Comparison of ENCODE assay signal across 37 mouse cellular contexts in genomic region chr1:107006316-107006715, GRCm38 (mm10). TPM values are rescaled to one million over a fixed set of nuclear protein-coding genes. Genes with fewer than 3 reads are reported as not detected.
"Had no signal": no experiment of that assay in that cellular context is flagged by ENCODE, and none has a peak within 500 bp of the region (broad histone marks: within the 10 kb centered on the region; RNA-seq: fewer than 3 reads in every experiment).

No protein-coding gene starts in this region.

- H3K4me3 ChIP-seq: left cerebral cortex, adult 2 months; limb, embryonic 10.5 days; limb, embryonic 12.5 days; limb, embryonic 13.5 days; limb, embryonic 15.5 days; liver, embryonic 12.5 days; liver, embryonic 13.5 days; liver, embryonic 15.5 days; lung, embryonic 15.5 days; megakaryocyte, embryonic 14.5 days; midbrain, embryonic 10.5 days; midbrain, embryonic 12.5 days; midbrain, embryonic 13.5 days; midbrain, embryonic 15.5 days; myocyte; neural tube, embryonic 12.5 days; neural tube, embryonic 13.5 days had no signal

- H3K9ac ChIP-seq: limb, embryonic 12.5 days; limb, embryonic 13.5 days; limb, embryonic 15.5 days; liver, embryonic 12.5 days; liver, embryonic 13.5 days; liver, embryonic 14.5 days; liver, embryonic 15.5 days; liver, postnatal 0 days; lung, embryonic 15.5 days; midbrain, embryonic 12.5 days; midbrain, embryonic 13.5 days; midbrain, embryonic 15.5 days; neural tube, embryonic 12.5 days; neural tube, embryonic 13.5 days had no signal

- H3K36me3 ChIP-seq: limb, embryonic 10.5 days; limb, embryonic 12.5 days; limb, embryonic 13.5 days; limb, embryonic 15.5 days; liver, embryonic 12.5 days; liver, embryonic 13.5 days; liver, embryonic 15.5 days; lung, embryonic 15.5 days; midbrain, embryonic 10.5 days; midbrain, embryonic 12.5 days; midbrain, embryonic 13.5 days; midbrain, embryonic 15.5 days; neural tube, embryonic 12.5 days; neural tube, embryonic 13.5 days had no signal

- H3K4me1 ChIP-seq: limb, embryonic 10.5 days; limb, embryonic 12.5 days; limb, embryonic 13.5 days; limb, embryonic 15.5 days; liver, embryonic 12.5 days; liver, embryonic 13.5 days; liver, embryonic 15.5 days; lung, embryonic 15.5 days; megakaryocyte, embryonic 14.5 days; midbrain, embryonic 10.5 days; midbrain, embryonic 12.5 days; midbrain, embryonic 13.5 days; midbrain, embryonic 15.5 days; neural tube, embryonic 12.5 days; neural tube, embryonic 13.5 days had no signal

- H3K27ac ChIP-seq: left cerebral cortex, adult 2 months; limb, embryonic 10.5 days; limb, embryonic 12.5 days; limb, embryonic 13.5 days; limb, embryonic 15.5 days; liver, embryonic 12.5 days; liver, embryonic 13.5 days; liver, embryonic 14.5 days; liver, embryonic 15.5 days; lung, embryonic 15.5 days; macrophage; midbrain, embryonic 10.5 days; midbrain, embryonic 12.5 days; midbrain, embryonic 13.5 days; midbrain, embryonic 15.5 days; neural tube, embryonic 12.5 days; neural tube, embryonic 13.5 days had no signal

- DNase-seq: left cerebral cortex, postnatal 4 days; liver; liver, embryonic 13.5 days; liver, postnatal 0 days; lung, adult 18-20 months; lung, adult 2 months; lung, postnatal 10 days; lung, postnatal 36 days; lung, postnatal 4 days; midbrain, embryonic 14.5 days had no signal

- H3K27me3 ChIP-seq: limb, embryonic 12.5 days; limb, embryonic 13.5 days; limb, embryonic 15.5 days; liver, embryonic 12.5 days; liver, embryonic 13.5 days; liver, embryonic 15.5 days; lung, embryonic 15.5 days; megakaryocyte, embryonic 14.5 days; midbrain, embryonic 12.5 days; midbrain, embryonic 13.5 days; midbrain, embryonic 15.5 days; neural tube, embryonic 12.5 days; neural tube, embryonic 13.5 days had no signal

- H3K9me3 ChIP-seq: limb, embryonic 10.5 days; limb, embryonic 12.5 days; limb, embryonic 13.5 days; limb, embryonic 15.5 days; liver, embryonic 12.5 days; liver, embryonic 13.5 days; liver, embryonic 15.5 days; lung, embryonic 15.5 days; megakaryocyte, embryonic 14.5 days; midbrain, embryonic 10.5 days; midbrain, embryonic 12.5 days; midbrain, embryonic 13.5 days; midbrain, embryonic 15.5 days; neural tube, embryonic 12.5 days; neural tube, embryonic 13.5 days had no signal

- ATAC-seq: liver, embryonic 12.5 days; liver, postnatal 0 days; lung, postnatal 0 days; midbrain, embryonic 13.5 days; midbrain, embryonic 15.5 days had no signal

- H3K4me2 ChIP-seq: limb, embryonic 12.5 days; limb, embryonic 13.5 days; limb, embryonic 15.5 days; liver, embryonic 11.5 days; liver, embryonic 12.5 days; liver, embryonic 13.5 days; liver, embryonic 15.5 days; lung, embryonic 15.5 days; midbrain, embryonic 12.5 days; midbrain, embryonic 13.5 days; midbrain, embryonic 15.5 days; neural tube, embryonic 12.5 days; neural tube, embryonic 13.5 days had no signal

RNA-seq across cellular contexts. Expression of gene Serpinb13, which starts 25.5 kb away (rescaled TPM):
- polyA plus RNA-seq: limb, embryonic 10.5 days; limb, embryonic 11.5 days; limb, embryonic 12.5 days; limb, embryonic 13.5 days; limb, embryonic 14.5 days; liver, adult 2 months; liver, embryonic 11.5 days; liver, embryonic 12.5 days; liver, embryonic 13.5 days; liver, embryonic 14.5 days; liver, embryonic 15.5 days; liver, embryonic 16.5 days; liver, postnatal 0 days; lung, embryonic 15.5 days; lung, embryonic 16.5 days; lung, postnatal 0 days; macrophage; midbrain, embryonic 10.5 days; midbrain, embryonic 12.5 days; midbrain, embryonic 13.5 days; midbrain, embryonic 14.5 days; midbrain, embryonic 15.5 days; midbrain, postnatal 0 days; myocyte; neural tube, embryonic 11.5 days; neural tube, embryonic 12.5 days; neural tube, embryonic 13.5 days had no signal

RNA-seq across cellular contexts. Expression of gene Serpinb3a, which starts 45.8 kb away (rescaled TPM):
- polyA plus RNA-seq: limb, embryonic 10.5 days; limb, embryonic 11.5 days; limb, embryonic 12.5 days; liver, adult 2 months; liver, embryonic 11.5 days; liver, embryonic 12.5 days; liver, embryonic 13.5 days; liver, embryonic 14.5 days; liver, embryonic 15.5 days; liver, embryonic 16.5 days; liver, postnatal 0 days; lung, embryonic 16.5 days; lung, postnatal 0 days; macrophage; midbrain, embryonic 10.5 days; midbrain, embryonic 12.5 days; midbrain, embryonic 13.5 days; midbrain, embryonic 14.5 days; midbrain, embryonic 15.5 days; midbrain, postnatal 0 days; myocyte; neural tube, embryonic 11.5 days; neural tube, embryonic 12.5 days; neural tube, embryonic 13.5 days had no signal
